Mouse (Mus musculus) spleen, embryonic (tissue): ENCODE measurements around the gene Pdzd4.

Experiments used
- CTCF ChIA-PET: fragments of 350-600 bp; sonication (Branson Sonifier 250); formaldehyde crosslinking; loops from one replicate; lab custom pipeline; 2022; lab: Charles Lee

The Pdzd4 gene

GRCm38 (mm10) chrX:73824185-73825151 lies at the start of gene Pdzd4:
TSS of gene Pdzd4 (minus strand) at chrX:73824969.
- CTCF ChIA-PET: no interaction called here

GRCm38 (mm10) chrX:73871956-73872355 lies 47.2 kb upstream of the Pdzd4 start:
- CTCF ChIA-PET: no interaction called here

- CTCF ChIA-PET: no interaction called here
Measured at GRCm38 (mm10) chrX:73871474-73871873, 46.7 kb upstream of the Pdzd4 start.

- CTCF ChIA-PET: interaction anchor here (0.7 kb wide), 1 partner anchor 336 kb away, joined by 3 read pairs; no protein-coding TSS in a partner anchor
Measured at GRCm38 (mm10) chrX:73869334-73869733, 44.6 kb upstream of the Pdzd4 start.

- CTCF ChIA-PET: no interaction called here
Measured at GRCm38 (mm10) chrX:73867852-73868251, 43.1 kb upstream of the Pdzd4 start.

GRCm38 (mm10) chrX:73867256-73867655 lies 42.5 kb upstream of the Pdzd4 start:
- CTCF ChIA-PET: no interaction called here

GRCm38 (mm10) chrX:73864692-73865091 lies 39.9 kb upstream of the Pdzd4 start:
- CTCF ChIA-PET: no interaction called here

GRCm38 (mm10) chrX:73855087-73855408 lies 30.3 kb upstream of the Pdzd4 start:
- CTCF ChIA-PET: no interaction called here

GRCm38 (mm10) chrX:73854326-73855086 lies 29.7 kb upstream of the Pdzd4 start:
- CTCF ChIA-PET: no interaction called here

GRCm38 (mm10) chrX:73836691-73837090 lies 11.9 kb upstream of the Pdzd4 start:
- CTCF ChIA-PET: no interaction called here

GRCm38 (mm10) chrX:73835731-73836130 lies 11.0 kb upstream of the Pdzd4 start:
- CTCF ChIA-PET: no interaction called here

GRCm38 (mm10) chrX:73823747-73824146 lies 1.0 kb downstream of the Pdzd4 start:
- CTCF ChIA-PET: no interaction called here

- CTCF ChIA-PET: no interaction called here
Measured at GRCm38 (mm10) chrX:73816596-73817314, 8.0 kb downstream of the Pdzd4 start.

GRCm38 (mm10) chrX:73815072-73815471 lies 9.7 kb downstream of the Pdzd4 start:
- CTCF ChIA-PET: no interaction called here

GRCm38 (mm10) chrX:73805814-73806213 lies 19.0 kb downstream of the Pdzd4 start:
- CTCF ChIA-PET: no interaction called here

GRCm38 (mm10) chrX:73798502-73798901 lies 26.3 kb downstream of the Pdzd4 start:
- CTCF ChIA-PET: interaction anchor here (0.5 kb wide), 1 partner anchor 151 kb away, joined by 3 read pairs; no protein-coding TSS in a partner anchor

- CTCF ChIA-PET: interaction anchor here (0.6 kb wide), 2 partner anchors 29 to 83 kb away, joined by 4 to 5 read pairs; no protein-coding TSS in a partner anchor
Measured at GRCm38 (mm10) chrX:73797511-73797910, 27.3 kb downstream of the Pdzd4 start.

- CTCF ChIA-PET: no interaction called here
Measured at GRCm38 (mm10) chrX:73793505-73793904, 31.3 kb downstream of the Pdzd4 start.

GRCm38 (mm10) chrX:73793039-73793438 lies 31.7 kb downstream of the Pdzd4 start:
- CTCF ChIA-PET: no interaction called here

- CTCF ChIA-PET: no interaction called here
Measured at GRCm38 (mm10) chrX:73788501-73788900, 36.3 kb downstream of the Pdzd4 start.

GRCm38 (mm10) chrX:73787225-73787558 lies 37.6 kb downstream of the Pdzd4 start:
- CTCF ChIA-PET: interaction anchor here (0.6 kb wide), 1 partner anchor 128 kb away, joined by 7 read pairs; no protein-coding TSS in a partner anchor
